Mouse (Mus musculus): Measurements from ENCODE around the gene Rap1a.

The Rap1a gene

DNA sequence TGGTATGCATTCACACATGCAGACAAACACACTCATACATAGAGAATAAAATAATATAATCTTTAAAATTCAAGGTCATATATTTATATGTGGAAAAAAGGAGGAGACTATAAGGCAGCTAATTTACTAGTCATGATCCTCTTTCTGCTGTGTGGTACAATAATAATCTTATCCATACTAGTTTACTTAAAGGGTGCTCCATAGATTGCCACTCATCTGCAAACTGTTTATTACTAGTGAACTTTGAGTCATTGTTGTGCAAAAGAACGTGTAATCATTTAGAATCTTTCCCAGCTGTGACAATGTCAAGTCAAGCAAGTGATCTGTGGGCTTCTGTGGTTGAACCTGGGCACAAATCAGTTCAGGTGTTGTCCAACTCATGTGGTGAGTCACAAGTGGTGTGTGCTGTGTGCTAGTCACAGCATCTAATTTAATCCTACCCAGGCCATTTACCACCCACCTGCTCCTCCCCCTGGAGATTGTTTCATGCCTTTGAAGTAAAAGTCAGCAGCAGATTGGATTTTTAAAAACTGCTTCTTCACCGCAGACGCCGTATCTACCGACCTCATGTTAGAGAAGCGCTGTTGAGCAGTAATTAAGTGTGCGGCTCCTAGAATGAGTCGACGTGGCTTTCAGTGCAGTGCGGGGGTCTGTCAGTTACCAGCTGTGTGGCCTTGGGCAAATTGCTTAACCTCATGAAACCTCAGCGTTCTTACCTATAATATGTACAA, 5.5 kb upstream of the Rap1a start:
- no peak for DNase-seq (ENCODE audit: low spot score)

DNA sequence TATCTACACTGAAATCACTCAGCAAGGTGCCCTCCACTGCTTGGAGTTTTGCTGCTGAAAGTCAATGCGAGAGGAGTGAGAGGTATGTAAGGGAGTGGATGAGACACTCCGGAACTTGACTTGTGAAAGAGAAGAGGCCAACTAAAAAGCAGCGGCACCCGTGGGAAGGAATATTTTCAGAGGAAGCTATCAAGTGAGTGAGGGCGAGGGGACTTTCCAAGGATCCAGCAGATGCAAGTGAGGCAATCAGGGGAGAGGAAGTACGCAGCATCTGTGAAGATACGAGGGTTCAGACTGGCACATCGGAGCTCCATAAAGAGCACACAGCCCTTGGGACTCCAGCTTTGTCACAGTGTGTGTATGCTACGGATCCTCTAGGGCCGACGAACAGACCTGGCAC, 2.5 kb upstream of the Rap1a start:
- DNase-seq (ENCODE audit: low spot score), result no peak

DNA sequence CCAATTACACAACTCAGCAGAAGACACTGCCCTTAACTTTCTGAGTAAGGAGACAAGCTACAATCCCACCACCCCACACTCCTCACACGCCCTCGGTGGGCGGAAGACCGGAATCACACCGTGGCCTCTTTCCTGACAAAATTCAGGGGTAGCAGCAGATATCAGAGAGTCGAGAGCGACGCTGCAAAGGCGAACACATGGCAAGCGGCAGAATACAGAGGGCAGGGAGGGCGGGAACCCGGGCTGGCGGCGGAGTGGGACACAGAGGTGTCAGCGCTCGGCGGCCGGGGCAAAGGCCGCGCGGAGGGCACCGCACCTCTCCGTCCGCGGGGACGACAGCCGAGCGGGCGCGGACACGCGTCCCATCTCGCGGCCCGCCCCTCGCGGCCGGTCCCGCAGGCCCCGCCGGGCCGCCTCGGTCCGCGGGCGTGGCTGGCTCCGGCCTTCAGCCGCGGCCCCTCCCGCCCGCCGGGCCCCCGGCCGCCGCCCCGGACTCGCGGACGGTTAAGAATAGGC, 403 bp downstream of the Rap1a start:
- no peak for DNase-seq (ENCODE audit: low spot score)

DNA sequence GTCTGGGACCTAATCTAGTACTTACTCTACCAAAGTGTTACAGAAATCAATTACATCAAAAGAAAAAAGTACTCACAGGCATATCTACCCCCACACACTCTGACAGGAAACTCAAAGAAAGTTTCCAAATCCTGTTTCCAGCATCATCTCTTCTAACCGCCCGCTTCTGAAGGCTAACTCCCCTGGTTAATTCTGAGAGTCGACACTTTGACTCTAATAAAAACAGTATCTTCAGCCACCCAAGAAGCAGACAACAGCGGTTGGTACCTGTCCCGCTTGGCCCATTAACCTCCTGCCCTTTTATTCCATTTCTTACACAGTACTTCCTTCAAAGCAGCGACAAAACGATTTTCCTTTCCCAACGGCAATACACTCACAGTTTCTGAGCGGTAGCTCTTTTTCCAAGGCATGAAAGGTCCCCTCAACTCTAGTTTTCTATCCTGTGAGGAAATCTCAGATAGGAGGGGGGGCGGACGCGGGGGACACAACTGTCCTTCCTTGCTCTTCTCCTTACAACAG, 921 bp downstream of the Rap1a start:
- no peak for DNase-seq (ENCODE audit: low spot score)

DNA sequence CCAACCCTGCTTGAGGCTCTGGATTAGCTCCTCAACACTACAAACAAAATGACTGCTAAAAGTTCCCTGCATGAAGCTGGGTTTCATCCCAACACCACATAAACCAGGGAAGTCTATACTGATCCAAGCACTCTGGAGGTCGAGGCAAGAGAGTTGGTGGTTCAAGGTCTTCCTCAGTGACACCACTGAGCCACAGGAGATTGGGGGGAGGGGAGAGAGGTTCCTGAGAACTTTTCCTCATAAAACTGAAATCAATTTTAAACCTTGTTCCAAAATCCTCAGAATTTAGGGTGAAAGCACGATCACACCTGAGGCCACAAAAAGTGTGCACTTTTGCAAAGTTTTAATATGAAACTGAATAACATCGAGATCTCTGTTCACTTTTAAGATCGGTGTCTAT, 1.8 kb downstream of the Rap1a start:
- no peak for DNase-seq (ENCODE audit: low spot score)

DNA sequence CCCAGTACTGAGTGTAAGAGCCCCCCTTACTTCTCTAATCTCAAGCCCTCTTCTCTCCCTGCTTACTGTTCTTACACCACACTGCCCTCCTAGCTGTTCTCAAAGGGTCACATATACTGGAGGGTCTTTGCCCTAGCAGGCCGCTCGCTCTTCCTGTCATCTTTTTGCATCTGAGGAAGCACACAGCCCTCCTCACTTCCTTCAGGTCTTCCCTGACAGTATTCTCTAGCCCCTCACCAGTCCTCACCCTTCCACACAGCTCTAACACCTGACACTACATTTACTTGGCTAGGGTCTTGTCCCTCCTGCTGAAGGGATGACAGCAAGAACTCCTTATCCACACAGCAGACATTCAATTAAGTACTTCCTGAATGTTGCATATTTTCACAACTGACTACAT, 2.4 kb downstream of the Rap1a start:
- no peak for DNase-seq (ENCODE audit: low spot score)

DNA sequence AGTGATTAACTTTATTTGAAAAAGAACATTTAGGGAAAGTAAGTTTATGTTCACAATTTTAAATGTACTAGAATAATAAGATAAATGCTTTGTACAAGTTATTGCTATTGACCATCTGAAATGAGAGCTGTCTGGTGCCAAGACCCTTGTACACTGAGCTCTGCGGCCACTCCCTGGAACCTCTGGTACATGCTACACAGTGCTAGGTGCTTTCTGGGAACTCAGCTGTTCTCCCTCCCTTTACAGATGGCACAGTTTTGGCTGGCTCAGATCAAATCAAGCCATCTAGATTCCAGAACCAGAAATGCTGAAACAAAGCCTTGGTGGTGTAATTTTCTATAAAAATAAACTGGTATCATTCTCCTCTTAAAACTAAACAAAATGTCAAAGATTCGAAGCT, 3.7 kb downstream of the Rap1a start:
- no peak for DNase-seq (ENCODE audit: low spot score)

DNA sequence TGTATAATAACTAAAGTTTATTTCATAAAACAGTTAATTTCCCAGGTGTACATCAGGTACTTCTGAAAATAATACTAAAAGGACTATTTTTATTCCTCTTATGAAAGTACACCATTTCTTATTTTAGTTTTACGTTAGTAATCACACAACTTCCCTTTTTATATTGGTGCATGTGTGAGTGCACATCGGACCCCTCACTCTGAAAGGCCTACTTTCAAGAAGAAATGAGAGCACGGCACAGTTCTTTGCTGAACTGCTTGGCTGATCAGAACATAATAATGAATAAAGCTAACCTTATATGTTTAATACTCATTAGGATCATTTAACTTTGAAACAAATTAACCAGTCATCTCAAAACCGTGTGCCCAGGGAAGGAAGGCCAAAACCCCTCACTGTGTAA, 4.4 kb downstream of the Rap1a start:
- no peak for DNase-seq (ENCODE audit: low spot score)

DNA sequence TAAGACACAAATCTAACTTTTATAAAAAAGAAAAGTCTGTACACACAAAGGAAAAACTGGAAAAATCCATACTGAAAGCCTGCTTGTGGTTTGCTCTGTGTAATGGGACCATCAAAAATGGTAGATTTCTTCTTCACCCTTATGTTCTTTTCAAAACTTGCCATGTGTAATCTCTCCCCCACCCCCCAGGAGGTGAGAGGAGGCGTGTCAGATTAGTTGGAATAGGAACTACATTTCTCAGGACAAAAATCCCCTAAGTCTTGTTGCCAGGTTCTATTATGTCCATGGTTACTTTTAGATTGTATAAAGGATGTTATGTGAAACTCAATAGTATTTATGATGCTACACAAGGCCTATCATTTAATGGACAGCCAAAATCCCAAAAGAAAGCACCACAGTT, 6.8 kb downstream of the Rap1a start:
- no peak for DNase-seq (ENCODE audit: low spot score)

DNA sequence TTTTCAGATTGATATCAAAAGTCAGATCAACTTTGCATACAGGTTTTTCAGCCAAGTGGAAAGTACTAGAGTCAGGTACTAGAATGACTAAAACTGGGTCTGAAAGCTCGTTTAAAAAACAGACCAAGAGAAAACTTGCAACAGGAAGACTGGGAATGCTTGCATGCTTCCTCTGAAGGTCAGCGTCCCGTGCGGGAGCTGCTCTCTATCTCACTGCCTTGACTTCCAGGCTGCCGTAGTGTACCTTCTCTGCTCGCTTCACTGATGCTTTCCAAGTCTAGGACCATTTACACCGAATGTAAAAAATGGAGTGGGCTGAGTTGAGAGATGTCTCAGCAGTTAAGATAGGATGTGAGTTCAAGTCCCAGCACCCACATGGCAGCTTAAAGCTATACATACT, 8.8 kb downstream of the Rap1a start:
- no peak for DNase-seq (ENCODE audit: low spot score)

DNA sequence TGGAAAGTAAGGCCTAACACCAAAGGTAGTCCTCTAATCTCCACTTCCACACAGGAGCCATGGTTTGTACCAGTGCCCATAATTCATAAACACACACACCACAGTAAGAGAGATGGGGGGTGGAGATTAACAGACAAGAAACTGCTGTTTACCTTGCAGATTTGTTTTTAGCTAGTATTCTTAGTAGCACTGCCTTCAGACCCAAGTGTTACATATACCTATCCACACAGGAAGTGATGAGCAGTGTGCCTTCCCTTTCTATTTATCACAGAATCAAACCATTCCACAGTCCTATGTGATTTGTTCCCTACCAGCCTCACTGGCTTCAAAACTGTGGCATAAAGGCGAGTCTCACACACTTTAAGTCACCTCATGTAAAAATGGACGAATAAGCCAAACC, 10.0 kb downstream of the Rap1a start:
- DNase-seq (ENCODE audit: low spot score), result no peak

DNA sequence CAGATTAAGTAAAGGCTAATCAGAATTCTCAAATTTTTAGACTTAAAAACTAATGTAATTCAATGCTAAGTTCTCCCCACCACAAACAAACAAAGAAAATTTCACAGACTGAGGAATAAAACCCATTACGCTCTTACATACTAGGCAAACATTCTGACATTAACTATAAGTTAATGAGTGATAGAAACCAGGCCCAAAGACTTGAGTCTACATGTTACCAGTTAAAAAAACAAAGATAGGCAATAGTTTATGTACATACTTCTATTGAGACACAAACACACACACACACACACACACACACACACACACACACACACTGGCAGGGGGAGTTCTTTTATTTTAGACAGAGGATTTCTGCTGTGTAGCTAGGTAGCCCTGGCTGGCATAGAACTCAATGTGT, 10.8 kb downstream of the Rap1a start:
- DNase-seq (ENCODE audit: low spot score), result no peak

DNA sequence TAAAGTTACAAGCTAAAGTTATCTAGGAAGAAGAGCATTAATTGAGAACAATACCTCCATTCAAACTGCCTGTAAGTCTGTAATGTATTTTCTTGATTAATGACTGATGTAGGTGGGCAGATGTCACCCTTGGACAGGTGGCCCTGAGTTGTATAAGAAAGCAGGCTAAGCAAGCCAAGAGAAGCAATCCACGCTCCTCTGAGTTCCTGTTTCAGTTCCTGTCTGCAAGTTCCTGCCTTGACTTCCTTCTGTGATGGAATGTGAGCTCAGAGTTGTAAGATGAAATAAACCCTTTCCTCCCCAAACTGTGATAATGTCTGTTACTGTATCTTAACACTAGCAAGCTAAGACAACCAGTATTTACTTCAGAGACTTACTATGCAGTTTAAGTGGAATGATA, 11.4 kb downstream of the Rap1a start:
- no peak for DNase-seq (ENCODE audit: low spot score)

DNA sequence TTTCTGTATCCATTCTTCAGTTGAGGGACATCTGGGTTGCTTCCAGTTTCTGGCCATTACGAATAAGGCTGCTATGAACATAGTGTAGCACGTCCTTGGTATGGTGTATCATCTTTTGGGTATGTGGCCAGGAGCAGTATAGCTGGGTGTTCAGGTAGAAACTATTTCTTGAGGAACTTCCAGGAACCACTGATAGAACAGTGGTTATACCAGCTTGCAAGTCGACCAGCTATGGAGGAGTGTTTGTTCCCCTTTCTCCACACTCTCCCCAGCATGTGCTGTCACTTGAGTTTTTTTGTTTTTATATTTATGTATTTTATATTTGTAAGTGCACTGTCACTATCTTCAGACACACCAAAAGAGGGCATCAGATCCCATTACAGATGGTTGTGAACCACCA, 13.8 kb downstream of the Rap1a start:
- DNase-seq (ENCODE audit: low spot score), result no peak

DNA sequence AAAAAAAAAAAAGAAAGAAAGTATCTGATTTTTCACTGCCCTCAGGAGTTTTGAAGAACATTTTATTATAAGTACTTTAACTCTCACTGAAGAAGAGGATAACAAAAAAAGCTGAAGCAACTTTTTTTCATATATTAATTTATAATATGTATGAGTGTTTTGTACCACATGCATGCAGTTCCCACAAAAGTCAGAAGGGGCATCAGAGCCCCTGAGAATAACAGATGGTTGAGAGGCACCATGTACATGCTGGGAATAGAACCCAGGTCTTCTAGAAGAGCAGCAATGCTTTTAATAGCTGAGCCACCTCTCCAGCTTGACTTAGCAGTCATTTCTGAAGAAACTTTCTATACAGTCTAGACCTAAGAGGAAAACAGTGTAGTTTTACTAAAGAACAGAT, 15.3 kb downstream of the Rap1a start:
- no peak for DNase-seq (ENCODE audit: low spot score)

DNA sequence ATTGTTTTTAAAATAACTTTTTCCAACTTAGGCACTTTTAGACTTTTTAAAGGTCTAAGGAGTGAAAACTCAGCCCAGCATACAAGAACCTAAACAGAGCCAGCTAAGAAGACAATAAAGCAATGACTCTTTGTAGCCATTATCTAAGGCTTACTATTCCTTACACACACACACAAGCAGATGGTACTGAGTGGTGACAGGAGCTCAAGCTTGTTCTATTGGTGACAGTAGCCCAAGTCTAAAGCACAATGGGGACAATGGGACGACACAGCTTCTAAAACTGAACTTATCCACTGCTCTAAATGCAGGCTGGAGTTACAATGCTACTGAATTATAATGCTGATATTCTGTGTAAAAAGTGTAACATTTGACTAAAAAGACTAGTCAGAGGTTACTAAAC, 17.3 kb downstream of the Rap1a start:
- DNase-seq (ENCODE audit: low spot score), result no peak

DNA sequence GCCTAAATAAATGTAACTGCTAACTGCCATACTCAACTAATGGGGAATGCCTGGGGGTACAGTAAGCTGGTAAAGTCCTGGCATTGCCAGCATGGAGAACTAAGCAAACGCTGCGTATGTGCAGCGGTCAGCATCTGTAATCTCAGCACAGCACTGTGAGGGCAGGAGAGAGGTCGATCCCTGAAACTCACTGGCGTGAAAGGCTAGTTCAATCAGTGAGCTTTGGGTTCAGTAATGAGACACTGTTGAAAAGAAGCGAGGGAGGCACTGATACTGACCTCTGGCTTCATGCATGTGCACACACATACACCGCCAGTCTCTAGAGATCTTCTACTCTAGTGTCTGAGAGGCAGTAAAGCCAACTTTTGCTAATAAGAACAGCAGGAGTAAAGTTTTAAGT, 18.7 kb downstream of the Rap1a start:
- no peak for DNase-seq (ENCODE audit: low spot score)

DNA sequence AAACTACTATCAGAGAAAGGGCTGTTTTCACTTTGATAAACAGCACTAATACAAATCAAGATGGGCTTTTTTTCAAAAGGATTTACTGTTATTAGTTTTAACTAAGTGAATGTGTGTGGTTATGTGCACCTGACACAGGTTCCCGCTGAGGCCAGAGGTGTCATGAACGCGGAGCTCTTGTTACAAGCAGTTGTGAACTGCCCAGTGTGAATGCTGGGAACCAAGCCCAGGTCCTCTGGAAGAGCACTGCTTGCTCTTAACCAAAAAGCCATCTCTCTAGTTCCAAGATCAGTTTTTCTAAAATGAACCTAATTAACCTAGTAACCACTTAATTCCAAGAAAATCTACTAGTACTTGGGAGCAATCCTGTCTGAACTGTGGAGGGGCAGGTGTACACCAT, 23.1 kb downstream of the Rap1a start:
- no peak for DNase-seq (ENCODE audit: low spot score)

DNA sequence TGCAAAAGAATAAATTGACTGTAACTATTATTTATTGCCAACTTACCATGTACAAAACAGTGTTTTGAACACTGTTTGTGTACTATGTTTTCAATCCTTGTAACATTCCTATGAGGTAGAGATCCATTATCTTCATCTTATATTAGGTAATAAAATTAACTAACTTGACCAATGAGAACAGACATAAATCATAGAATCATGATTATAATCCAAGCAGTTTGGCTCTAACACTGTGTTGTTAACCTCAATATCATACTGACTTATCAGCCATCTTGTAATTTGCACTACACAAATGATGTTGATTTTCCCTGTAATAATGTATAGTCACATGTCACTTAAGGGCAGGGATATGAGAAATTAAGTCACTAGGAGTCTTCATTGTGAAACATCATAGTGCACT, 26.6 kb downstream of the Rap1a start:
- no peak for DNase-seq (ENCODE audit: low spot score)

DNA sequence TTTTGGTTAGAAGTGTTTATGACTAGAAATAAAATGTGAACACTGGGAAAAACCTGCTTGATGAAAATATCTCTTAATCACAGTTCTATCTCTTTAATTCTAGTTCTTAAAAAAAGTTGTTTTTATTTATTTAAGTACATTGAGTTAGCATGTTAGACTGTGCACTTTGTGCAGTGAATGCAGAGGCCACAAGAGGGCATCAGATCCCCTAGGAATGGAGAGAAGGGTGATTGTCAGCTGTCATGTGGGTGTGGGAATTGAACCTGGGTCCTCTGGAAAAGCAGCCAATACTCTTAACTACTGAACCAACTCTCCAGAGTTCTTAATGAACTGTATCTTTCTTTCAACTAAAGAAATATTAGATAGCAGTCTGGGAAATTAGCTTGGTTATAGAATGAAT, 29.6 kb downstream of the Rap1a start:
- no peak for DNase-seq (ENCODE audit: low spot score)

DNA sequence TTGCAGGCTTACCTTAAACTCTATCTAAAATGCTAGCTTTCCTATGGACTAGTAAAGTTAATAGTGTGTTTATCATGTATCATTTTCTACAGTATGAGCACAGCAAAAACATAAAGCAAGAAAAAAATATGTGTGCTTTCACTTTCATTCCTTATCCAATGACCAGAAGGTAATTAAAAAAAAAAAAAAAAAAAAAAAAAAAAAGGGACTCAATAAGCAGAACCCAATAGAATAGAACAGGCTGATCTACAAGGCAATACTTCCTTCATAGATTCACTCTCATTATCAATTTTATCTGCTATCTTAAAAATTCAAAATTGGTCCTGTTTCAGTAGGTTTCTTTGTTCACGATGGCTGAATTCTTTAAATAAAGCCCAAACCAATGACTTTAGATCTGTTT, 30.3 kb downstream of the Rap1a start:
- DNase-seq (ENCODE audit: low spot score), result no peak

DNA sequence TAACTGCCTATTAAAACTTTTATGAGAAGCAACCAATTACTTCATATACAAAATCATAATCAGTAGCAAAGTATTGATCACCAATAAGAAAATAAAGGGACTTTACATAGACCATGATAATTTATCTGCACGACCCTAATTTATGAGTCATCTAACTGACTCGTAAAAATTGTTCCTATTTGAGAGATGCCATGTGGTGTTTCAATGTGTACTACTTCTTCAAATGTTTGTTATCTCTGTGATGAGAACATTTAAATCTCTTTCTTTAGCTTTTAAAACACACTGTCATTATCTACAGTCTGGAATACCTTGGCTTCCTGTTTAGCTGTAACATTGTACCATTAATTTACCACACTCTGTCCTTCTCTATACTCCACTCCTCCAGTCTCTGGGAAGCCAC, 31.8 kb downstream of the Rap1a start:
- DNase-seq (ENCODE audit: low spot score), result no peak

DNA sequence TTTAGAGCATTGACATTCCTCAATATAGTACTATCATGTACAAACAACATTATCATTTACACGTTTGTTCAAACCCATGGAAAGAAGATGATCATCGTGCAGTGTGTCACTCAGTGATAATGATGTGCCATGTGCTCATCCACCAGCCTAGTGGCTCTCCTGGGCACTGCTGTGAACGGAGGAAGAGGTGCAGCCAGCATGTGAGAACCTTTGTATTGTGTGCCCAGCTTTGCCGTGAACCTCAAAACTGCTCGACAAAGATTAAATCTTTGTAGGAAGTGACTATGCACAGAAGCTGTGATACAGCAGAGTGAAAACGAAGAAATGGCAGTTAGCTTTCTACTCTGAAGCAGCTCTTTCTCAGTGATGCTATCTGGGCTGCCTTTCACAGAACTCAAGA, 32.6 kb downstream of the Rap1a start:
- no peak for DNase-seq (ENCODE audit: low spot score)

DNA sequence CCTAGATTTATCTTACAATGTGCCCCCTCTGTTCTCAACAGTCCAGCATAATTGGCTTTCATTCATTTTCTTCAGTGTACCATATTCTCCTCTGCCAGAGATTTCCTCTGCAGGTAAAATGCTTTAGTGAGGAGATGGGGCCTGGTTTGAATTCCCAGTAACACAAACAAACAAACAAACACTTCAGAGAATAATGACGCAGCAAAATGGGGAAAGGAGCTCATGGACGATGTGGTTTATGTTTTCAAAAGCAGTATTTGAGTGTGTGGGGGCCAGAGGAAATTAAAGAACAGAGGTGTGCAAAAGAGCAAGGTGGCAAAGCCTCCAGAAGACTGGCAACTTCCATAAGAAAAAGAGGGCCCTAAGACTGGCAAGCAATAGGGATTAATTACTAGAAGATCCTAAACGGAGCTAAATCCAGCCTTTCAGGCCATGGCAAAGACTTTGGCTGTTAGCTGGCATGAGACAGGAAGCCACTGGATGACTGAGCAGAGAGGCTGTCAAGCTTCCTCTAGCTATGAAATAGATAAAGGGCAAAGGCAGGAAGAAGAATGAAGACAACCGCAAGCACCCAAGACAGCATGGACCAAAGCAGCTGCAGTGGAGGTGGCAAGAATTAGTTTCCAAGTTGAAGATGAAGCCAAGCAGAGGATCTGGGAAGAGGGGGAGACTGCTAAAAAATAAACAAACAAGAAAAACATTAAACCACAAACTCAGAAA, 37.8 kb downstream of the Rap1a start:
- DNase-seq (ENCODE audit: low spot score), result no peak

Data from ovary, postnatal 36 days (tissue).